In genomic region chr8:73303907-73304306, GRCm38 (mm10) we compare ENCODE assay signal across 22 mouse cellular contexts.
"Had no signal": no experiment of that assay in that cellular context is flagged by ENCODE, and none has a peak within 500 bp of the region (broad histone marks: within the 10 kb centered on the region; RNA-seq: fewer than 3 reads in every experiment).

No protein-coding gene starts in this region.

- H3K9me3 ChIP-seq: limb, embryonic 12.5 days; limb, embryonic 15.5 days; midbrain, embryonic 10.5 days; midbrain, embryonic 13.5 days had no signal

- H3K4me1 ChIP-seq: limb, embryonic 12.5 days; limb, embryonic 15.5 days; midbrain, embryonic 10.5 days; midbrain, embryonic 13.5 days had no signal

- H3K4me2 ChIP-seq: limb, embryonic 12.5 days; limb, embryonic 15.5 days; liver, embryonic 11.5 days; lung, embryonic 14.5 days; midbrain, embryonic 13.5 days had no signal

- H3K9ac ChIP-seq: limb, embryonic 12.5 days; limb, embryonic 15.5 days; liver, embryonic 14.5 days; liver, postnatal 0 days; lung, embryonic 14.5 days; midbrain, embryonic 13.5 days had no signal

- H3K27me3 ChIP-seq: limb, embryonic 12.5 days; limb, embryonic 15.5 days; midbrain, embryonic 13.5 days had no signal

- H3K4me3 ChIP-seq: limb, embryonic 12.5 days; limb, embryonic 15.5 days; midbrain, embryonic 10.5 days; midbrain, embryonic 13.5 days; myocyte had no signal

- H3K36me3 ChIP-seq: limb, embryonic 12.5 days; limb, embryonic 15.5 days; midbrain, embryonic 10.5 days; midbrain, embryonic 13.5 days had no signal

- ATAC-seq: liver, postnatal 0 days; lung, postnatal 0 days; midbrain, embryonic 13.5 days; midbrain, embryonic 16.5 days had no signal

- H3K27ac ChIP-seq: limb, embryonic 12.5 days; limb, embryonic 15.5 days; liver, embryonic 14.5 days; macrophage; midbrain, embryonic 10.5 days; midbrain, embryonic 13.5 days; stomach, postnatal 0 days had no signal

- DNase-seq: kidney, adult 18-20 months; kidney, adult 9 months; kidney, postnatal 10 days; kidney, postnatal 36 days; left cerebral cortex, postnatal 4 days; liver, postnatal 0 days; lung, embryonic 14.5 days; right cerebral cortex, postnatal 14 days; right cerebral cortex, postnatal 4 days; thymus, adult 2 months; thymus, postnatal 14 days had no signal
